Mouse (Mus musculus) urinary bladder, postnatal 14 days (tissue): ENCODE measurements at regions not wholly inside any gene's neighbourhood (a gene's known extent, or its start where the extent isn't known, plus 50 kb on each side); places are given as distances from the start of the nearest gene placed in this dataset.

ENCODE experiments used
- DNase-seq: peaks from one replicate; pipeline ENCODE4 v3.0.0; 2021; ENCODE audit warnings: low spot score

GRCm38 (mm10) chr5:47522161-47522942 is 460.6 kb upstream of the Slit2 start:
- DNase-seq, result no peak

- DNase-seq, result no peak
Measured at GRCm38 (mm10) chr5:47528671-47529070, 454.3 kb upstream of the Slit2 start.

GRCm38 (mm10) chr5:47537532-47537931 is 445.4 kb upstream of the Slit2 start:
- no peak for DNase-seq

- no peak for DNase-seq
Measured at GRCm38 (mm10) chr5:47542248-47542647, 440.7 kb upstream of the Slit2 start.

- no peak for DNase-seq
Measured at GRCm38 (mm10) chr5:47556717-47557116, 426.2 kb upstream of the Slit2 start.

- DNase-seq, result no peak
Measured at GRCm38 (mm10) chr5:47557152-47557800, 425.7 kb upstream of the Slit2 start.
